Mouse (Mus musculus): ENCODE measurements around the gene Styx. TPM values are rescaled to one million over a fixed set of nuclear protein-coding genes. Genes with fewer than 3 reads are reported as not detected.

The Styx gene
- 47.3 TPM for polyA plus RNA-seq (2015; fragmentation: Illumina TruSeq; extraction: RNeasy Lipid Tissue Mini Kit (QIAGEN cat#74804); ENCODE audit: insufficient read depth, low replicate concordance)

DNA sequence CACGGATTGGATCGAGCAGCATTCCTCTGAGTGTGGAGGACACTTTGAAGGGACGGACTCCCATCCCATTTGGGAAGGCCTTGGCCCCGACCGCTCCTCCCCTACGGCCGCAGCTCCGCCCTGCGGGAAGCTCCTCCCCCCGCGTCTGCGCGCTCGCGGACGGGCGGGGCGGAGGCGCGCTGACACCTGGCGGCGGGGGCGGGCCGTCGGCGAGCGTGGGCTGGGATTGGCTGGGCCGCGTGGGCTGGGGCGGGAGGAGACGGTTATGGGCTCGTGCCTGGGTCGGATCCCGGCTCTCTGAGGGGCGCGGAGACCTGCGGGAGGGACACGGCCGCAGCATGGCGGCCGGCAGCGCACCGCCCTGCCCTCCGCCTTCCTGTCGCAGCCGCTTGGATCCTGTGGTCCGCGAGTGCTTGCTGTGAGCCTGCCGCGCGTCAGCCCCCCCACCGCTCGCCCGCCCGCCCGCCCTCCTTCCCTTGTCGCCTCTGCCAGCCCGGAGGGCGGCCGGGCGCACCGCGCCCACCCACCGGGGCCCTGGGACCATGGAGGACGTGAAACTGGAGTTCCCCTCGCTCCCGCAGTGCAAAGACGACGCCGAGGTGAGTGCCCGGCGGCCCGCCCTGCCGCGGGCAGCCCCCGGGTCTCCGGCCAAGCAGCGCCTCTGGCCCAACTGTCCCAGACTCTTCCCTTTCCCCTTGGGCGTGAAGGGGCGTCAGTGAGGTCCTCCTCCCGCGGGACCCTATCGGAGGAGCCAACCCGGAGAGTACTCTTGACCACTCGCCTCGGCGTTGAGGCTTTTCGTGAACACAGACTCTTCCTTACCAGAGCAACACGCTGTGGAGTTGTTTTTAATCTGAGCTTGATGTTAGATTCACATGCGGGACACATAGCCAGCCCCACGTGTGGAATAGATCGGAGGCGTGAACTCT is at the start of gene Styx:
Gene Styx (plus strand): TSS at position 163 of the 929 bp plus-strand sequence.

DNA sequence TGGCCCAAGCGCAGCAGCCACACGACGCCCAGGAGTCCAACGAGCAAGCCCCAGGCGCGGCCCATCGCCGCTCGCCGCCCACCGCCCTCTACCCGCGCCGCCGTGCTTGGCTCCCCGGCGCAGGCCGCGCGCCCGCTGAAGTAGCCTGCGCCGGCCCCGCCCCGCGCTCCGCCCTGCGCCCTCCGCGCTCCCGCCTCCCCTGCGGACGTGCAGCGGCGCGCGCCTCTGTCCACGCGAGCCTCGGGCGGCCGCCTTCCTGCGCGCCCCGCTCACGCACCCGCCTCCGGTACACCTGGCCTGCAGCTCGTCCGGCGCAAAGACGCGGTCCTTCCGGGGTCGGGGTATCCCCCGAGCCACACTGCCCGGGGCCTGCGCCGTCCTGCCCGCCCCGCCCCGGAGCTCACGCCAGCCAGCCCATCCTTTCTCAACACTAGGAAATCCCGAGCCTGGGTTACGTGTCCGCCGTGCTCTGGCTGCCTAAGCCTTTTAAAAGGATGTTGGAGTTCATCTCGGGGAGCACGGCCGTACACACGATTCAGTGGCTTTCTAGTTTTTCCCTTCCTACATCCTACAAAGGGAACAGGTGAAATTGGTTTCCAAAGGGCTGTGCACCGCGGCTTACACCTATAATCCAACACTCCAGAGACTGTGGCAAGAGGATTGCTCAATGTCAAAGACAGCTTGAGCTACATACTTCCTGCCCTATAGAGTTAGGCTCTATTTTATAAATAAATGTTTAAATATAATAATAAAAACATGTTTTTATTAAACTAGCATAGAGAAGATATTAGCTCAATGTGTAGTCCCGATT is 32.3 kb upstream of the Styx start, which contains the start of gene Ero1l:
Gene Ero1l (minus strand): TSS at position 346 of the 811 bp plus-strand sequence.

DNA sequence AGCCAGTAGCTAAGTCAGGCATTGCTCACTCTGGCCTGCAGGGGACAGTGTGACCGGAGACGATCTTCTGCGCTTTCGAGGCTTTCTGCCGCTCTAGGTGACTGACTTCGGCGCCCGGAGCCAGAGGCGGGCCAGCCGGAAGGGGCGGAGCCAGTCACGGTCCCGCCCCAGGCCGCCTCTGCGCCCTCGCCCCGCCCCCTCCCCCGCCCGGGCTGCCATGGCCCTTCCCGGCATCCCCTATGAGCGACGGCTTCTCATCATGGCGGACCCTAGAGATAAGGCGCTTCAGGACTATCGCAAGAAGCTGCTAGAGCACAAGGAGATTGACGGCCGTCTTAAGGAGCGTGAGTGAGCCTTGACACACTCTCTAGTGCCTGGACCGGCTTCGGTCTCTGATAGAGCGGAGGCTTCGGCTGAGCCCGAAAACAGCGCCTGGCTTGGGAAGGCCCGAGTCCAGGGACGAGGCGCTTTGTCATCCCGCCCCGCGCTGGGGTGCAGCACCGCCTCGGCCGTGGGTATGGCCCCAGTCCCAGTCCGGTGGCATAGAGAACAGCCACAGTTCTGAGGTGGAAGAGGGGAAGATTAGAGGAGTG is 21.2 kb upstream of the Styx start, which contains the start of gene Psmc6:
Gene Psmc6 (plus strand): TSS at position 200 of the 593 bp plus-strand sequence.

GRCm38 (mm10) chr14:45404813-45405212 is 53.9 kb downstream of the Styx start, which contains the start of gene Gnpnat1:
Gene Gnpnat1 (minus strand): TSS chr14:45404913.

Other genes with a start within 250 kb of the Styx start
- gene Gpr137c, start 131.4 kb upstream of the Styx start, polyA plus RNA-seq (2015; fragmentation: Illumina TruSeq; extraction: RNeasy Lipid Tissue Mini Kit (QIAGEN cat#74804); ENCODE audit: insufficient read depth, low replicate concordance) = 6.1 TPM
- gene Txndc16, start 130.8 kb upstream of the Styx start, polyA plus RNA-seq (2015; fragmentation: Illumina TruSeq; extraction: RNeasy Lipid Tissue Mini Kit (QIAGEN cat#74804); ENCODE audit: insufficient read depth, low replicate concordance) = 75.2 TPM
- 33.4 TPM for gene Ero1l, start 32.3 kb upstream of the Styx start, polyA plus RNA-seq (2015; fragmentation: Illumina TruSeq; extraction: RNeasy Lipid Tissue Mini Kit (QIAGEN cat#74804); ENCODE audit: insufficient read depth, low replicate concordance)
- gene Psmc6, start 21.3 kb upstream of the Styx start, polyA plus RNA-seq (2015; fragmentation: Illumina TruSeq; extraction: RNeasy Lipid Tissue Mini Kit (QIAGEN cat#74804); ENCODE audit: insufficient read depth, low replicate concordance) = 154 TPM
- 33.2 TPM for gene Gnpnat1, start 53.8 kb downstream of the Styx start, polyA plus RNA-seq (2015; fragmentation: Illumina TruSeq; extraction: RNeasy Lipid Tissue Mini Kit (QIAGEN cat#74804); ENCODE audit: insufficient read depth, low replicate concordance)
- 44.9 TPM for gene Fermt2, start 179.0 kb downstream of the Styx start, polyA plus RNA-seq (2015; fragmentation: Illumina TruSeq; extraction: RNeasy Lipid Tissue Mini Kit (QIAGEN cat#74804); ENCODE audit: insufficient read depth, low replicate concordance)

Measured in spleen, adult 10 weeks (tissue).